Mouse (Mus musculus) right cerebral cortex, adult 18-20 months (tissue): Measurements from ENCODE around the gene Mpo.
A peak's percentile ranks its signal among the peaks of the same experiment; 100 is the strongest.

Source experiments
- DNase-seq: peaks from one replicate; pipeline ENCODE4 v3.0.0; 2022; ENCODE audit warnings: mixed read lengths

Gene Mpo

GRCm38 (mm10) chr11:87793460-87793859 lies at the start of gene Mpo:
Gene Mpo (plus strand): TSS chr11:87793581.
- no peak for DNase-seq

- no peak for DNase-seq
Observed at GRCm38 (mm10) chr11:87743691-87744090, 49.7 kb upstream of the Mpo start.

- no peak for DNase-seq
Observed at GRCm38 (mm10) chr11:87744964-87745363, 48.4 kb upstream of the Mpo start.

GRCm38 (mm10) chr11:87745632-87746555 lies 47.5 kb upstream of the Mpo start:
- DNase-seq = no peak

- no peak for DNase-seq
Observed at GRCm38 (mm10) chr11:87747312-87747711, 46.1 kb upstream of the Mpo start.

GRCm38 (mm10) chr11:87747716-87748115 lies 45.7 kb upstream of the Mpo start:
- DNase-seq = no peak

- DNase-seq = no peak
Observed at GRCm38 (mm10) chr11:87748132-87749119, 45.0 kb upstream of the Mpo start.

- peak; percentile 52 for DNase-seq
Observed at GRCm38 (mm10) chr11:87749192-87750042, 44.0 kb upstream of the Mpo start.

- DNase-seq = no peak
Observed at GRCm38 (mm10) chr11:87750043-87750421, 43.3 kb upstream of the Mpo start.

- DNase-seq = no peak
Observed at GRCm38 (mm10) chr11:87750521-87750920, 42.9 kb upstream of the Mpo start.

- no peak for DNase-seq
Observed at GRCm38 (mm10) chr11:87751031-87751430, 42.4 kb upstream of the Mpo start.

GRCm38 (mm10) chr11:87751491-87751966 lies 41.9 kb upstream of the Mpo start:
- no peak for DNase-seq

GRCm38 (mm10) chr11:87752307-87752706 lies 41.1 kb upstream of the Mpo start:
- no peak for DNase-seq

- DNase-seq = no peak
Observed at GRCm38 (mm10) chr11:87753255-87753654, 40.1 kb upstream of the Mpo start.

- DNase-seq = no peak
Observed at GRCm38 (mm10) chr11:87753891-87754501, 39.4 kb upstream of the Mpo start.

- DNase-seq = no peak
Observed at GRCm38 (mm10) chr11:87754603-87755002, 38.8 kb upstream of the Mpo start.

- no peak for DNase-seq
Observed at GRCm38 (mm10) chr11:87755360-87756017, 37.9 kb upstream of the Mpo start.

GRCm38 (mm10) chr11:87756251-87756820 lies 37.0 kb upstream of the Mpo start:
- DNase-seq = no peak

GRCm38 (mm10) chr11:87757001-87757954 lies 36.1 kb upstream of the Mpo start:
- no peak for DNase-seq
